Mouse (Mus musculus): ENCODE measurements around the gene Rcsd1. TPM values are rescaled to one million over a fixed set of nuclear protein-coding genes. Genes with fewer than 3 reads are reported as not detected.
A peak's percentile ranks its signal among the peaks of the same experiment; 100 is the strongest.

Rcsd1 gene
- polyA plus RNA-seq, 1 experiment from 2014 or later = 9.6 TPM

GRCm38 (mm10) chr1:165663277-165663676 is 46.3 kb downstream of the Rcsd1 start:
- 60% methylated on average over 16 of the region's 16 CpGs for WGBS
- Histone ChIP-seq H3K36me3 (replicated peaks) (no peaks in the 10 kb centered on the region), H3K4me1 (peaks cover 13% of the 10 kb centered on the region; the same call in 1 of the 2 replicates), H3K9me3 (no peaks in the 10 kb centered on the region), H3K4me3 (no peak overlapping the region), H3K9ac (no peak overlapping the region), H3K27ac (peak overlapping the region; percentile 49; the same call in 1 of the 2 replicates), H3K4me2 (no peak overlapping the region), H3K27me3 (replicated peaks) (no peaks in the 10 kb centered on the region)
- no peak for ATAC-seq (replicated peaks)

GRCm38 (mm10) chr1:165662426-165663192 is 46.9 kb downstream of the Rcsd1 start:
- no peak; the same call in 1 of the 2 replicates for ATAC-seq (replicated peaks)
- no peaks in the 10 kb centered on the region for H3K9me3 ChIP-seq
- H3K36me3 ChIP-seq (replicated peaks) = no peaks in the 10 kb centered on the region
- no peak overlapping the region for H3K4me3 ChIP-seq
- no peaks in the 10 kb centered on the region for H3K27me3 ChIP-seq (replicated peaks)
- no peak overlapping the region for H3K4me2 ChIP-seq
- peak overlapping the region; percentile 49; the same call in 1 of the 2 replicates for H3K27ac ChIP-seq
- 38% methylated on average over 15 of the region's 15 CpGs for WGBS
- H3K9ac ChIP-seq = no peak overlapping the region
- peaks cover 13% of the 10 kb centered on the region; the same call in 1 of the 2 replicates for H3K4me1 ChIP-seq

GRCm38 (mm10) chr1:165661725-165662124 is 47.8 kb downstream of the Rcsd1 start:
- no peaks in the 10 kb centered on the region for H3K9me3 ChIP-seq
- H3K27ac ChIP-seq = no peak overlapping the region
- 86% methylated on average over 6 of the region's 6 CpGs for WGBS
- no peaks in the 10 kb centered on the region for H3K27me3 ChIP-seq (replicated peaks)
- no peak overlapping the region for H3K4me2 ChIP-seq
- H3K9ac ChIP-seq = no peak overlapping the region
- H3K4me1 ChIP-seq = peaks cover 13% of the 10 kb centered on the region; the same call in 1 of the 2 replicates
- no peak for ATAC-seq (replicated peaks)
- H3K4me3 ChIP-seq = no peak overlapping the region
- H3K36me3 ChIP-seq (replicated peaks) = no peaks in the 10 kb centered on the region

GRCm38 (mm10) chr1:165661191-165661590 is 48.4 kb downstream of the Rcsd1 start:
- 55% methylated on average over 3 of the region's 3 CpGs for WGBS
- 0 out of 2 replicates have a peak, but pooled peaks have one; percentile 17 for ATAC-seq (replicated peaks)
- Histone ChIP-seq H3K27me3 (replicated peaks) (no peaks in the 10 kb centered on the region), H3K4me1 (peaks cover 13% of the 10 kb centered on the region; the same call in 1 of the 2 replicates), H3K27ac (no peak overlapping the region), H3K4me2 (no peak overlapping the region), H3K36me3 (replicated peaks) (no peaks in the 10 kb centered on the region), H3K9ac (no peak overlapping the region), H3K4me3 (no peak overlapping the region), H3K9me3 (no peaks in the 10 kb centered on the region)

- Histone ChIP-seq H3K9me3 (no peaks in the 10 kb centered on the region), H3K4me2 (no peak overlapping the region), H3K27ac (no peak overlapping the region), H3K4me3 (no peak overlapping the region), H3K4me1 (peaks cover 13% of the 10 kb centered on the region; the same call in 1 of the 2 replicates), H3K36me3 (replicated peaks) (no peaks in the 10 kb centered on the region), H3K27me3 (replicated peaks) (no peaks in the 10 kb centered on the region), H3K9ac (no peak overlapping the region)
- peak; percentile 47; the same call in 1 of the 2 replicates for ATAC-seq (replicated peaks)
- WGBS = 13% methylated on average over 4 of the region's 4 CpGs
These were observed 48.8 kb downstream of the Rcsd1 start for GRCm38 (mm10) chr1:165660774-165661173.

- no peaks in the 10 kb centered on the region for H3K9me3 ChIP-seq
- H3K27ac ChIP-seq = no peak overlapping the region
- H3K36me3 ChIP-seq (replicated peaks) = no peaks in the 10 kb centered on the region
- no peak overlapping the region for H3K9ac ChIP-seq
- no peaks in the 10 kb centered on the region for H3K27me3 ChIP-seq (replicated peaks)
- WGBS = 32% methylated on average over 5 of the region's 5 CpGs
- no peak overlapping the region for H3K4me2 ChIP-seq
- no peak for ATAC-seq (replicated peaks)
- peaks cover 13% of the 10 kb centered on the region; the same call in 1 of the 2 replicates for H3K4me1 ChIP-seq
- no peak overlapping the region for H3K4me3 ChIP-seq
These were observed 51.0 kb downstream of the Rcsd1 start for GRCm38 (mm10) chr1:165658602-165659001.

- WGBS = 86% methylated on average over 14 of the region's 14 CpGs
- Histone ChIP-seq H3K36me3 (replicated peaks) (no peaks in the 10 kb centered on the region), H3K9ac (no peak overlapping the region), H3K9me3 (no peaks in the 10 kb centered on the region), H3K4me1 (no peaks in the 10 kb centered on the region), H3K4me3 (no peak overlapping the region), H3K27me3 (replicated peaks) (no peaks in the 10 kb centered on the region), H3K4me2 (no peak overlapping the region), H3K27ac (no peak overlapping the region)
- ATAC-seq (replicated peaks) = no peak
These were observed 54.1 kb downstream of the Rcsd1 start for GRCm38 (mm10) chr1:165655482-165655881.

GRCm38 (mm10) chr1:165655022-165655421 is 54.5 kb downstream of the Rcsd1 start:
- Histone ChIP-seq H3K4me3 (no peak overlapping the region), H3K4me2 (no peak overlapping the region), H3K36me3 (replicated peaks) (no peaks in the 10 kb centered on the region), H3K4me1 (no peaks in the 10 kb centered on the region), H3K9me3 (no peaks in the 10 kb centered on the region), H3K27ac (no peak overlapping the region), H3K9ac (no peak overlapping the region), H3K27me3 (replicated peaks) (no peaks in the 10 kb centered on the region)
- ATAC-seq (replicated peaks) = no peak
- WGBS = 72% methylated on average over 6 of the region's 6 CpGs

- no peaks in the 10 kb centered on the region for H3K9me3 ChIP-seq
These were observed 56.3 kb downstream of the Rcsd1 start for GRCm38 (mm10) chr1:165653126-165653885.

GRCm38 (mm10) chr1:165652507-165652906 is 57.0 kb downstream of the Rcsd1 start:
- Histone ChIP-seq H3K4me3 (no peak overlapping the region), H3K27ac (no peak overlapping the region), H3K27me3 (replicated peaks) (no peaks in the 10 kb centered on the region), H3K4me2 (no peak overlapping the region), H3K9ac (no peak overlapping the region), H3K9me3 (no peaks in the 10 kb centered on the region), H3K36me3 (replicated peaks) (no peaks in the 10 kb centered on the region), H3K4me1 (no peaks in the 10 kb centered on the region)
- no peak for ATAC-seq (replicated peaks)
- whole genome bisulfite sequencing = 75% methylated on average over 2 of the region's 2 CpGs

More at GRCm38 (mm10) chr1:165653126-165653885, 56.3 kb downstream of the Rcsd1 start:
- H3K27me3 ChIP-seq (replicated peaks) = no peaks in the 10 kb centered on the region
- no peak overlapping the region for H3K9ac ChIP-seq
- H3K4me3 ChIP-seq = no peak overlapping the region
- H3K27ac ChIP-seq = no peak overlapping the region
- no peaks in the 10 kb centered on the region for H3K4me1 ChIP-seq
- no peak overlapping the region for H3K4me2 ChIP-seq
- H3K36me3 ChIP-seq (replicated peaks) = no peaks in the 10 kb centered on the region
- ATAC-seq (replicated peaks) = no peak
- 92% methylated on average over 14 of the region's 14 CpGs for WGBS

- WGBS = 78% methylated on average over 5 of the region's 5 CpGs
- Histone ChIP-seq H3K9me3 (no peaks in the 10 kb centered on the region), H3K36me3 (replicated peaks) (no peaks in the 10 kb centered on the region), H3K27ac (no peak overlapping the region), H3K4me1 (no peaks in the 10 kb centered on the region), H3K9ac (no peak overlapping the region), H3K4me3 (no peak overlapping the region), H3K27me3 (replicated peaks) (no peaks in the 10 kb centered on the region), H3K4me2 (no peak overlapping the region)
- no peak for ATAC-seq (replicated peaks)
These were observed 58.4 kb downstream of the Rcsd1 start for GRCm38 (mm10) chr1:165651158-165651557.

- H3K36me3 ChIP-seq (replicated peaks) = no peaks in the 10 kb centered on the region
- ATAC-seq (replicated peaks) = no peak
- no peak overlapping the region for H3K4me3 ChIP-seq
- no peak overlapping the region for H3K4me2 ChIP-seq
- 0 out of 2 replicates have a peak, but pooled peaks cover 3% of the 10 kb centered on the region for H3K4me1 ChIP-seq
- WGBS = 76% methylated on average over 4 of the region's 4 CpGs
- no peak overlapping the region for H3K9ac ChIP-seq
- no peaks in the 10 kb centered on the region for H3K27me3 ChIP-seq (replicated peaks)
- no peak overlapping the region for H3K27ac ChIP-seq
- no peaks in the 10 kb centered on the region for H3K9me3 ChIP-seq
These were observed 64.5 kb downstream of the Rcsd1 start for GRCm38 (mm10) chr1:165645102-165645501.

Data from midbrain, embryonic 15.5 days (tissue).